Mouse (Mus musculus) natural killer cell, adult 2 months (primary cell): ENCODE results near the gene Arfip1.

Experiments
- DNase-seq, 2 experiments: peaks; one replicate each; pipeline ENCODE4 v3.0.0; 2022; ENCODE audit warnings: low spot score in 2 of 2

Arfip1 gene

DNA sequence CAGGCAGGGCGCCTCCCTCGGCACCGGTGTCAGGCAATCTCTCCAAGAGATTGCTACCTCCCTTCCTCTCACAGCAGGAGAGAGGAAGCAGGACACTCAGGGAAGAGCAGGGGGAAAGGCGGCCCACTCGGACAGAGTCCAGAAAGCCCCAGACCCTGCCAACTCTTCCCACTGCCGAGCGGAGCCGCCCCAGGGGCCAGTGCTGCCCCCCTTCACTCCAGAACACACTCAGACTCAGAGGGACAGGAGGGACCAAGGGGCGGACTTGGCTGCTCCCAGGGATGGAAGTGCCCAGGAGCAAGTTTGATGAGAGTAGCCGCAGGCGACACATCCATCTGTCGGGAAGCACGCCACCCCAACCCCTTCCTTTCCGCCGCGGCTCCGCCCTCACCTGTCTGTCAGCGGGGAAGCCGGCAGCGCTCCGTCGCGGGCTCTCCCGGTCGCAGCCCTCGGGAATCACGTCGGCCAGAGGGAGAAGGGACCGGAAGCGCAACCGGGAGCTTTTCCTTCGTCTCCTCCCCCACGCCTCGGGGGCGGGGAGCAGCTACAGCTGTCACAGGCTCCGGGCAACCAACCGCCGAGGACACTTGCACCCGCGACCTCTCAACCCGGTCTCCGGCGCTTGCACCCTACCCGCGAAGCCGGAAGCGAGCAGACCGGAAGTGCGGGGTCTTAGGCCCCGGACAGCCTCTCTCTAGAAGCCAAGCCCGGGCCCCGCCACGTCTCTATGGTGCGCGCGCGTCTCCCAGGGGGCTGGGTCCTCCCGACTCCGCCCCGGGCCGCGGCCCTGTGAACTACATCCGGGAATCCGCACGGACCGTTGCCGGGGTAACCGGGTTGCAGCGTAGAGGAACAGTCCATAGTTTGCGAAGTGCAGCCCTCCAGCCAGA lies at the start of gene Arfip1:
Gene Arfip1, minus strand, starts transcription at position 603 of the 890 bp plus-strand sequence.
- DNase-seq: peak; percentile 91 to 92

DNA sequence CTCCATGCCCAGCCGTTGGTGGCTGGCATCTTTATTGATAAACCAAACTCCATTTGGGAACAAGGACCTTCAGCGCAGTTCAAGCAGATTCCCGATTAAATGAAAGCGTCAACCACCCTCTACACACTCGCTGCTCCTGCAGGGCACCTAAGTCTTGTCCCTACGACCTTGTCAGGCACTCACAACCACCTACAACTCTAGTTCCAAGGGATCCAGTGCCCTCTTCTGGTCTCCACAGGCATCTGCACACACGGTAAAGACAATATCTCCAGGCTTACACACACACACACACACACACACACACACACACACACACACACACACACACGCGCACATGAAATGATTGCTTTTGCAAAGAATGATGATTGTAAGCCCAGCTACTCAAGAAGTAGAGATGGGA lies 49.2 kb upstream of the Arfip1 start:
- no peak for DNase-seq

DNA sequence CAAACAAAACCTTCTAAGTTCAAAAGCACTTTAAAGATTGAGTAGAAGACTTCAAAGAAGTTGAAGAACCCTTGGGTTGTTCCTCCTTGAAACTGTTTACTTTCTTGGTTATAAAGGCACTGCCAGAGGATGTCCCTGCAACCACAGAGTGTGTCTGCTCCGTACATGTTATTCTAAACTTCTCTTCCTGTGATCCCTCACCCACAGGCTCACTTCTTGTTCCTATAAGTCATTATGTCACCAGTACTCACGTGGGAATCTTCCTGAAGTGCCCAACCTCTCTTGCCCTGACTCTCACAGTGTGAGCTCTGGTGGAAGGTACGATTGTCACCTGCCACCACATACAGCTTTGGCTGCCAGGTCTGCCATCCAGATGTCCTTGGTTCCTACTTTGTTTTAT lies 39.6 kb upstream of the Arfip1 start:
- DNase-seq: peak in 1 of 2 experiments; percentile 8

DNA sequence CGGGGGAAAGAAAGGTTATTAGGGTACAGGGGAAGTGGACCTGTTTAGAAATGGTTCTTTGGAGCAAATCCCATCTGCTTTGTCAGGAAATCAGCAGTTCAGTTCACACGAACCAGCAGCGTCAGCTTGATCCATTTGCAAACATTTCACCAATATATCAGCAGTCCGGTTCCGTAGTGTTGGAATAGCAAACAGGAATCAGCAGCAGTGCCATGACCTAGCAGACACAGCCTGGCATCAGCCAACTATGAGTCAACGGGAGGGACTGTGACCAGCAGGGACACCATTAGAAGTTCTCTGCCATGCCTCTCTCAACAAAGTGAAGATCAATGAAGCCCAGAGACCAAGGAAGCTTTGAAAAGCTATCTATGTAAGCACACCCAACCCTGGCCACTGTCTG lies 37.3 kb upstream of the Arfip1 start:
- DNase-seq: no peak

DNA sequence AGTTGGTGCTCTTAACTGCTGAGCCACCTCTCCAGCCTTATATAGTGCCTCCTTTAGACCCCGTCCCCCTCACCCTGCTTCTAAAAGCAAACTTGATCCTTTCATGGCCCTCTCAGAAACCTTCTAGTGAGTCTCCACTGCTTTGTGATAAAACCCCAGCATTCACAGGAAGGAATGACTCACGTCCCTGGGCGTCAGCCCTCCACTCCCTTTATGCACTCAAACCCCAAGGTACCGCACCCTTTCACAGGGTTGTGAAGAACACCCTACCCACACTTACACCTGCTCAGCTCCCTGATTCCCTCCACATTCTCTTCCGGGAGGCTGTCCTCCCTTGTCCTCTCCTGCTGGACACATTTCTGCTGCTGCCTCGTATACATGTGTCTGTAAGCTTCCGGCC lies 36.6 kb upstream of the Arfip1 start:
- DNase-seq: peak in 1 of 2 experiments; percentile 12

DNA sequence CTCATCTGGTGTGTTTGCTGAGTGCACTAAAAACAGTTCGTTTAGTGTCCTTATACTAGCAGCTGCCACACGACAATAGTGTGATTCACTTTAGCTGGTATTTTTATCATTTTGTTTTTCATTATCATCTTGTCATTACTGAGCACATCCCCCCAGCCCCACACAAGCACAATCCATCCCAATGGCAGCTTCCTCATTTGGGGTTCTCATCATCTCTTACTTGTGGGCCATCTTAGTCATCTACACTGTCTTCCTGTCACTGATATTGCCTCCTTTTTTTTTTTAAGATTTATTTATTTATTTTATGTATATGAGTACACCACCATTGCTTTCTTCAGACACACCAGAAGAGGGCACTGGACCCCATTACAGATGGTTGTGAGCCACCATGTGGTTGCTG lies 36.2 kb upstream of the Arfip1 start:
- no peak for DNase-seq

DNA sequence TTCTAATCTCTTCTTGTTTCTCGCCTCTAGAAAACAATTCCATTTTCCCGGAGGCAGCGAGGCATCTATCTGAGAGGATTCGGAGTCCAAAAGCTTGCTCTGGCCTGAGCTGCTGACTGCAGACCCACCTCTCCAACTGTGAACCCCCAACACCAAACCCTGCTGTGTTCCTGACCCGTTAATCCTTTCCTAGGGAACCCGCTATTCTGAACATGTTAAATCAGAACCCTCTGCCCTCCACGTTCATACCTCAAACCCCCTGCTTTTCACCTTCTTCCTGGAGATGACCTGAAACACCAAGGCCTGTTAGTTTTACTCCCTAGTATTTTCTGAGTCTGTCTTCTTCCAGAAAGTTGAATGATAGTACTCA lies 33.4 kb upstream of the Arfip1 start:
- no peak for DNase-seq

DNA sequence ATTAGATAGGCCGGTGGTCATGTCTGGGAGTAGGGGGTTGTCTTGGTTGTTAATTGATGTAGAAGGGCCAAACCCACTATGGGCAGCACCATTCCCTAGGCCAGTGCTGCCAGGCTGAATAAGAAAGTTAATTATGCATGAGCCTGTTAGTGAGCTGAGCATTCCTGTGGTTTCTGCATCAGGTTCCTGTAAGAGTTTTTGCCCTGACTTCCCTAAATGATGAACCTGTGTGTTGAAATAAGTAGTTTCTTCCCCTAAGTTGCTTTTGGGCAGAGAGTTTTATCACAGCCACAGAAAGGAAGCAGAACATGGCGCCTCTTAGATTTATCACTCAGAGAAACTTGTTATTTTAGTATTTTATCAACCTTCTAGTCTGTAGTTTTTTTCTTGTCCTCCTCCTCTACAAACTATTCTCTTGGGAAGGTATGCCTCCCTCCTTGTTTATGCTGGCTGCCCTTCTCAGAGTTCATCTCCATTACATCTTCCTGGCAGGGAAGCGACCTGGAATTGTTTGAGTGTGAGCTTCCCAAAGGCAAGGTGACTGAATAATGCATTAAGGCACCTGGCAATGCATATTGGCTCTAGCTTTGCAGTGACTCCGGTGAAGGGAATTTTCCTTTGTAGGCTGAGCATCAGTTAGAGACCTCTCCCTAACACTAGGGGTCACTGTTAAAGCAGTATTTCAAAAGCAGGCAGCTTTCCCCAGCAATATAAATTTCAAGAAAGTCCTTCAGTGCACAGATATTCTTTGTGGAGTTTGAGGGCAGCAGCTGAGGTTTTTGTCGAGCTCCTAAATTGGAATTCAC lies 32.8 kb upstream of the Arfip1 start:
- peak; percentile 12 to 20 for DNase-seq

DNA sequence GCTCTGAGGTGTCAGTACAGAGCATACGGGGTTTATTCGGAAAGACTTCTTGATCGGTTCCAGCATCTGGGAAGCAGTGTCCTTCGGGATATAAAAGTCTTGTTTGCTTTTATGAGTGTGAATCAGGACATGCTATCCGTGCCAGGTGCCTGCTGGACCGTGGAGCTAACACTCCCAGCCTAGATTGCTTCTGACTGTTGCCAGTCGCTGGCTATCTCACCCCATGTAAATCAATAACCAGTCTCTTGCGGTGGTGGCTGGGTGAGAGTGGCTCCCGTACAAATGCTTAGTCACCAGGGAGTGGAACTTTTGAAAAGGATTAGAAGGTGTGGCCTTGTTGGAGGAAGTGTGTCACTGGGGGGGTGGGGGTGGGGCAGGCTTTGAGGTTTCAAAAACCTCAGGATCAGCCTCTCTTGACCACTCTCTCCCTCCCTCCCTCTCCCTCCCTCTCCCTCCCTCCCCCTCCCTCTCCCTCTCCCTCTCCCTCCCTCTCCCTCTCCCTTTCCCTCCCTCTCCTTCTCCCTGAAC lies 27.8 kb upstream of the Arfip1 start:
- DNase-seq: no peak

DNA sequence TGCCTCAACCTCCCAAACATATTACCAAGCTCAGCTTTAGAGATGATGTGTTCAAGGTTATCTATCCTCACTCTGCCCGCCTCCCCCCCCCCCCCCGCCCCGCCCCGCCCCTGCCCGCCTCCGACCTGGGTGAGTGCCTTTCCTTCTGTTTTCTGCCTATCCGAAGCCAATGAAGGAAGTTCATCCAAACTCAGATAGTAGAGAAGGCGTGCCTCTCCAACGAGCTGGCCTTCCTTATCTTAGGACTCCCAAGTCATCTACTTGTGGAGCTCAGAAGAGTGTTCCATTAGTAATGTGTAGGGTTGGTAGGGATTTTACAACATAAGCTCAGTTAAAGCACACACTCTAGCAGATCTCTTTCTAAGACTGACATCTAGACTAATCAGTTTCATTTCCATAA lies 20.8 kb upstream of the Arfip1 start:
- no peak for DNase-seq

DNA sequence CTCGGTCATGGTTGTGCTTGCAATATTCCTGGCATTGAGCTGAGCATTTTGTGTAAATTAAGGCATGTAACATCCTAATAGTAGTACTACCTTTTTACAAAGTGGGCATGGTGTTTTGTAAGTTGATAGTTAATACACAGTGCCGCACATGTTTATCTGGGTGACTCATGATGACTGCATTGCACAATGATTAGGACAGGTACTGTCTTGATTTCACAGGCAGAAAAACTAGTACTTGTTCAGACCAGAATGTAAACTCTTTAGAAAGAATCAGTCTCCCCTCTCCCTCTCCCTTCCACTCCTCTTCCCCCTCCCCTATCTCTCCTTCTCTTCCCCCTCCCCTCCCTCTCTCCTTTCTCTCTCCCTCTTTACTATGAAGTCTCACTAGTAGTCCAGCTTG lies 20.3 kb upstream of the Arfip1 start:
- DNase-seq: no peak

DNA sequence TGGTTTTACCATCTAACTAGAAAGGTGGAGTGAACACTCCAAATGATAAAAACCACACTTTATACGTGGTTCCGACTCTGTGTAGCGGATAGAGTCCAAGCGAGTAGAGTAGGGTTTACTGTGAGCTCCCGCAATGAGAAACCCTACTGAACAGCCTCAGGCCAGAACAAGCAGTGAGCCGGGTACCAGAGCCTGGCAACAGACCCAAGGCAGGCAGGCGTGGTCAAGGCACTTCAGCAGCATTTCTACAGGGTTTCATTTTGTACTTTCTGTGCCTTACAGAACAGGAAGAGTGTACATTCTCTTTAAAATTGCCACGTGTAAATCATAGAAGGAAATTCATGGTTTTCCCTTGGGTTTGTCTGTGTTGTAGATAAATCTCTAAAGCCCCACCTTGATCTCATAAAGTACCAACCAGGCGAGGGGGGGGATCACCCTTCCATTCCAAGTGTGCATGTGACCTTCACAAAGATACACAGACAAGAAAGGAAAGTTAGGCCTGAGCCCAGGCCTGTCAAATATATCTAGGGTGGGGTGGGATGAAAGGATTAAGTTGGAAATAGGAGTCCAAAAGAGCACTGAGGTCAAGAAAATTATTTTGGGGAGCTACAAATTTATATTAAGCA lies 19.6 kb upstream of the Arfip1 start:
- DNase-seq: no peak

DNA sequence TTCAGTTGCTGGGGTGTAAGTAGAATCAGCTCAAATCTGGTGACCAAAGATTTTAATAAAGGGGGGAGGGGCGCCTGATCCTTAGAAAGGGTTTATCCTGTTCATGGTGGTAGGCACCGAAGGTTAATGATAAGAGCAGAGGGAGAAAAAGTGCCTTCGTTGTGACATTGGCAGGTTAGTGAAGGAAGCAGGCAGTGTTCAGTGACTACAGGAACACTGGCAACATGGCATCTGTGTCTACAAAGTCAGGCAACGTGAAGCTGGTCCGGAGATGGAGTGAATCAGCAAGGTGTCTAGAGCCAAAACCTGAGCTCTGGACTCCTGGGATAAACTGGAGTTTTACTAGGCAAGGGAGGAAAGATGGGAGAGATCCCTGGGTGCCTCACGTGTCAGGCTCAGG lies 16.3 kb upstream of the Arfip1 start:
- DNase-seq: no peak

DNA sequence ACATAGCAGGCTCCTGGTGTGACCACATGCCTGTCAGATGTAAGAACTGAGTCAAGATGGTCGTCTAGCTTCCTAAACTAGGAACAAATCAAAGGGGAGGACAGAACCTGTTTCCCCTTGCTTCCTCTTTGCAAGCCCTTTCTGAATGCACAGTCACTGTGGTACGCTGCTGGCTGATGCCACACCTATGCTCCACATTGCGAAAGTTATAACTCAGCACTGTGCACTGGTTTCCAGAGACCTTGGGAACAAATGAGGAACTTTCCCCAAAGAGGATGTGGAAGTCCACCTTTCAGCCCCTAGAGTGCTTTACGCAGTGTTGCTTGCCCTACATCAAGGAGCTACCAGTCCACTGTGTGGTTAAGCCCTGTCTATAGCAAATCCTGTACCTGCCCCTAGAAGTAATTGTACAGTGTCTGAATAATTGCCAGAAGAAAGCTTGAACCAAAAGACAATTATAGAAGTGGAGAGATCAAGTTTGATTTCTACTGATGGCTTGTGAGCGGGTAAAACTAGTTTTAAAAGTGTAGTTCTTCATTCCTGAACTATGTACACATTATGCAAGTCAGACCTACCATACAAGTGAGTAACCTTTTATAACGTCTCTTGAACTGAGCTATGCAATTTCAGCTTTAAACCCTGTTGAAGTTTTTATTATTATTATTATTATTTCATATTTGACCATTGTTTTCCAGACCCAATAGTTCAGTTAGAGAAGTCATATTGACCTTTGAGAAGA lies 15.7 kb upstream of the Arfip1 start:
- no peak for DNase-seq

DNA sequence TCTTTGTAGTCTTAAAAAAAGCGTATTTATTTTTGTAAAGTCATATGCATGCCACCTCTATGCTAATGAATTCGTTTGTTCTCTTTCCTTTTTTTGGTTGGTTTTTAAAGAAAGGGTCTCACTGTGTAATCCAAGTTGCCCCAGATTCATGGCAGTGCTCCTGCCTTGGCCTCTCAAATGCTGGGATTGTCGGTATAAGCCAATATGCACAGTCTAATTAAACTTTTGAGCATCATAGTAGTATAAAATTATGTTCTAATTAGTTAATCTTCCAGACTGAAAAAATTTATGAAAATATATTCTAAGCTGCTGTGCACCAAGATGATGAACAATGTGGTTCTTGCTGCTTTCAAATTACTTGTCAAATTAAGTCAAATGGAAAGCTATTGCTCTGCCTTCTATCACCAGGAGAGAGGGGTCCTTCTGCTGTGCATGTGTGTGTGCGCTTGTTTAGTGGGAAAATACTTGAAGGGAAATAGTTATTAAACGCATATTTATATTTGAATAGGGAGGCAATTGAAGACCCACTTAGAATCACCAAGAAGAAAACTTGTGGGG lies 13.3 kb upstream of the Arfip1 start:
- DNase-seq: no peak

DNA sequence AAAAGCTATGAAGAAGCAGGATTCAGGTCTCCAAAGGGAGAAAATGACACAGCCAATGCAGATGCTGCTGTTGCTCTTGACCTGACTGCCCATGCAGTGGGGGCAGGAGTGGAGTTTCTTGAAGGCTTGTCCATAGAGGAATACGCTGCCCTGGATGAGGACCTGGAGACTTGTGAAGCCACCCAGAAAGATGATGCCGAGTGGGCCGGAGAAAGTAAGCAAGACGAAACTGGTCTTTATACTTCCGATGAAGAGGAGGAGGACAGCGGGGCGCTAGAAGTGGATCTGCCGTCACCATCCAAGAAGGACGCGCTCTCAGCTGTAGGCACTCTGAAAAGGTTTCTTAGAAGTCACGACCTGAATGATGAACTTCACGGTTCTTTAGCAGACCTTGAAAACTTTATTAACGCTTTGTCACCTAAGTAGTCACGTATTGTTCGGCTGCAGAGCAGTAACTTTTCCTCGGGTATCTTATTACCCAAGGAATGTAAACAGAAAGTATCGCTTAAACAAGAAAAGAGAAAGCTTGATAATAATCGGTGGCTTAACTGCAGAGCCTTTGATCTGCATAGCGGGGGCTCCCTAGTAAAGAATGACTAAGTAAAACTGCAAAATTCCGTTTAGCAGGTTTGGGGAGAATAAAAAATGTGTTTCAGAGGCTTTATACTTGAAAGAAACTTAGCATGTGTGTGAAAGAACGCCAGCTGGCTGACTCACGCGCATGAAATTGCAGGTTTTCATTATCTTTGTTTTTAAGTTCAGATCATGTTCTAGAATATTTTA lies 12.7 kb upstream of the Arfip1 start:
- no peak for DNase-seq

DNA sequence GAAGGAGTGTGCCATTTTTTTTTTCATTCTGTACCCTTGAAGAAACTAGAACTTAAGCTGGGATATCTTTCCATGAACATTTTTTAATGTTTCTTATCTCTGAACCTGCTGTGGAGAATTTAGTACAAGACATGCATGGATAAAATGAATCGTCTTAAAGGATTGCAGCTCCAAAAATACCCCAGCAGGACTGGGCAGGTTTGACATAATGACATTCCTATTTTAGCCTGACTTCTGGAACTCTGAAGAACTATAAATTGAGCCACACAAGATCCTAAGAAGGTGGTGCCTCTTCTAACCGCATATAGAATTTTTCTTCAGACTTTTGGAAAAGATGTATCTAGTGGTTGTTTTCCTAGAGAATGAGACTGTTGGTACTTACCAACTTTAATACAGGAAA lies 10.8 kb upstream of the Arfip1 start, which contains the start of gene Tigd4:
Gene Tigd4, plus strand, starts transcription at position 301 of the 400 bp plus-strand sequence.
- no peak for DNase-seq

DNA sequence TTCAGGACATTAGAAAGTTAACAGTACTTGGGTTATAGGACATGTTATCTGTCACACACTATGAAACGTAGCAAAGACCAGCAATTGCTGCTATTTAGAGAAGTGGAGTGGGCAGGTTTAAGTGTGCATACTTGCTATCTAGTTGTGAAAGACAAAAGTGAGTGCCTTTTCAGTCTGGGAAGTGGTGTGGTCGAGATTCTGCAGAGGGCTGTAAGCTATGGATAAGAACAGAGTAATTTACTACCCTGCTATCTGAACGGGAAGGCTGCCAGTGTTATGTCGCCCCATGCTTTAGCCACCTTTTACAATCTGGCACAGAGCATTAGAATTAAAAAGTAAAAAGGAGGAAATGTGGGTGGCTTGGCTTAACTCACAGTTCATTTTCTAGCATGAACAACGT lies 4.3 kb upstream of the Arfip1 start:
- DNase-seq: no peak

DNA sequence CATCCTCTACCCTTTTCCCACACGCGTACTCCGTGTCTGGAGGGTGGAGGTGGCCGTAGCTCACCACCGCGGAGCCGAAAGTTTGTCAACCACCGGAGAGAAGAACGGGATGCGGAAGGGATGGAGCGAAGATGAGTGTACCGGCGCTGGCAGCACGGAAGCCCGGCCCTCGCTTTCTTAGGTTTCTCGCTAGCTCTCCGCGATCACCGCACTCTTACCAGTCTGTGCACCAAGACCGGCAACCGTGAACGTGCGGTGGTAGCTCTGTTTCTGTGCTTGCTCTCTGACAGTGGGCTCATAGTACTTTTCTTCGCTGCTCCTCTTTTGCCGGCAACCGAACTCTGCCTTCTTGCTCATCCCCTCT lies 470 bp upstream of the Arfip1 start:
- no peak for DNase-seq

DNA sequence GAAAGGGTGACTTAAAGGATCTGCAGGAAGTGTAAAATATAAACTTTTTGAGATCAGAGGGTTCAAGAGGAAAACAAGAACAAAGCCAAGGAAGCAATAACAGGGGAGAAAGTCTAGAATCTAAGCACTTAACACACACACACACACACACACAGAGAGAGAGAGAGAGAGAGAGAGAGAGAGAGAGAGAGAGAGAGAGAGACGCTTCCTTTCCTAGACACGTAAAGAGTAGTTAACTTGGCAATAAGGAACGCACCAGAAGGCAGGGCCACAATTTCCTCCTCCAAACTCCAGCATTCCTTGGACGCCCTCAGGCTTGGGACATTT lies 766 bp downstream of the Arfip1 start:
- DNase-seq: no peak

DNA sequence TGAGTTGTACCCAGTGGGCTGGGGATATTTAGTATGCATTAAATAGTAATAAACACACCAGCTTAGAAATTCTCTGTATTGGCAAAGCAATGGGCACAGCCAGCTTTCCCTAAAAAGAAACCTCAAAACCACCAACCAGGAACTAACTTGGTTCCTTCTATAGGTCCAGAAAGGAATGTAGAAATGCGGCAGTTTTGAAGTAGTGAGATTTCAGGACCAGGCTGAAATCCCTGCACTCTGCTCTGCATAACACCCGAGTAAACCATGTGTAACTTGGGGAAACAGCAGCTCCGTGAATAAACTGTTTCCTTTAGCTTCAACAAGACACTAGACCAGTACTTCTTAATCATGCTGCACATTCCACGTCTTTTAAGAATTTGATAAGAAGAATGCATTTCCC lies 1.7 kb downstream of the Arfip1 start:
- DNase-seq: no peak
